Mouse (Mus musculus) inflammation-experienced regulatory T-cells, adult 16 weeks (primary cell): ENCODE results near the gene Zfp948. TPM values are rescaled to one million over a fixed set of nuclear protein-coding genes. Genes with fewer than 3 reads are reported as not detected.

Experiments
- polyA plus RNA-seq: library from polyadenylated mRNA; unstranded; fragments of 100-300 nt; shearing (Covaris generic); gene quantifications from one replicate; pipeline ENCODE4 v1.2.1, GENCODE M21; 2017

The Zfp948 gene
- polyA plus RNA-seq, result 4.9 TPM

GRCm38 (mm10) chr17:21566728-21567349, at the start of gene Zfp948:
Gene Zfp948, plus strand, starts transcription at chr17:21567008.

GRCm38 (mm10) chr17:21535096-21536001, 31.5 kb upstream of the Zfp948 start, which contains the start of gene Zfp52:
Gene Zfp52, plus strand, starts transcription at chr17:21535539.

Other genes with a start within 250 kb of the Zfp948 start
- 22.2 TPM for gene Zfp677, start 183.3 kb upstream of the Zfp948 start, polyA plus RNA-seq
- gene Zfp54, start 143.8 kb upstream of the Zfp948 start, polyA plus RNA-seq, result 11.7 TPM
- gene Zfp51, start 116.6 kb upstream of the Zfp948 start, polyA plus RNA-seq, result 48.7 TPM
- gene Zfp53, start 78.0 kb upstream of the Zfp948 start, polyA plus RNA-seq, result 65.0 TPM
- 26.1 TPM for gene Zfp52, start 31.5 kb upstream of the Zfp948 start, polyA plus RNA-seq
- gene Zfp983, start 83.6 kb downstream of the Zfp948 start, polyA plus RNA-seq, result 19.0 TPM
- 26.2 TPM for gene Gm10226, start 124.9 kb downstream of the Zfp948 start, polyA plus RNA-seq
- 7.6 TPM for gene Zfp760, start 140.7 kb downstream of the Zfp948 start, polyA plus RNA-seq
- 1.4 TPM for gene Zfp229, start 163.8 kb downstream of the Zfp948 start, polyA plus RNA-seq